Mouse (Mus musculus) lung, adult 10 weeks (tissue): Measurements from ENCODE around the gene Cpa2. TPM values are rescaled to one million over a fixed set of nuclear protein-coding genes. Genes with fewer than 3 reads are reported as not detected.

Source experiments
- polyA plus RNA-seq: library from polyadenylated mRNA; stranded (reverse); fragments of 350-450 nt; fragmentation: Illumina TruSeq; extraction: RNeasy Lipid Tissue Mini Kit (QIAGEN cat#74804); gene quantifications from one replicate; pipeline ENCODE4 v1.2.3, GENCODE M21; 2014; ENCODE audit warnings: low read depth, low replicate concordance; ENCODE audit not compliant: insufficient read depth

Gene Cpa2
- not detected for polyA plus RNA-seq

DNA sequence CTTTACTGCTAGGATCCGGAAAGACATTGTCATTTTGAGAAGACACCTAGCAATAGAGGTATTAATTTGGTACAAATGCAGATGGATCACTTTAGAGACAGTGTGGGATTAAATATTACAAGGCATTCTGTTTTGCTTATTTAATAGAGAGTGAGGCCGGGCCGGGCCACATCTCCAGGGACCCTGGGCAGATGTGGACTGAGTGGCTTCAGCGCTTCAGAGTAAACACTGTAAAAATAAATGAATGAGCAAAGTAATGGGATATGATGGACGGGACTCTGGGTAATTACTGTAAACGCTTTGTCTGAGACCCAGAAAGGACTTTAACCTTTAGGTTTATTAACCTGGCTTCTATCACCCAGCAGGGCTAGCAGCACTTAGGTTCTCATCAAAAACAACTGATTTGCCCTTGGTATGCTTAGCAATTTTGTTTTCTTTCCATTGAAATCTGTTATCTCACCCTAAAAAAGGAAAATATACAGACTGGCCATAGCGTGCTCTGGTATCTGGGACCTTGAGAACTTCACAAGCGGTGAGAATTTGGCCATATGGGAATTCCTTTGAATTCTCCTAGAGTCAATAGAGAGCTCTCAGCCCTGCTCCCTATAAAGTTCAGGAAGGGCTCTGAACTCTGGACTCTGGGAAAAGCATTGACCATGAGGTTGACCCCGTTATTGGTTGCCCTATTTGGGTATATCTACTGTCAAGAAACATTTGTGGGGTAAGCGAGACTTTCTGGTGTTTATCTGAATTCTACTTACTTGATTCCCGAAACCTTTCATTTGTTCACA, at the start of gene Cpa2:
Cpa2 (plus strand) TSS at position 574 of the 791 bp plus-strand sequence.

DNA sequence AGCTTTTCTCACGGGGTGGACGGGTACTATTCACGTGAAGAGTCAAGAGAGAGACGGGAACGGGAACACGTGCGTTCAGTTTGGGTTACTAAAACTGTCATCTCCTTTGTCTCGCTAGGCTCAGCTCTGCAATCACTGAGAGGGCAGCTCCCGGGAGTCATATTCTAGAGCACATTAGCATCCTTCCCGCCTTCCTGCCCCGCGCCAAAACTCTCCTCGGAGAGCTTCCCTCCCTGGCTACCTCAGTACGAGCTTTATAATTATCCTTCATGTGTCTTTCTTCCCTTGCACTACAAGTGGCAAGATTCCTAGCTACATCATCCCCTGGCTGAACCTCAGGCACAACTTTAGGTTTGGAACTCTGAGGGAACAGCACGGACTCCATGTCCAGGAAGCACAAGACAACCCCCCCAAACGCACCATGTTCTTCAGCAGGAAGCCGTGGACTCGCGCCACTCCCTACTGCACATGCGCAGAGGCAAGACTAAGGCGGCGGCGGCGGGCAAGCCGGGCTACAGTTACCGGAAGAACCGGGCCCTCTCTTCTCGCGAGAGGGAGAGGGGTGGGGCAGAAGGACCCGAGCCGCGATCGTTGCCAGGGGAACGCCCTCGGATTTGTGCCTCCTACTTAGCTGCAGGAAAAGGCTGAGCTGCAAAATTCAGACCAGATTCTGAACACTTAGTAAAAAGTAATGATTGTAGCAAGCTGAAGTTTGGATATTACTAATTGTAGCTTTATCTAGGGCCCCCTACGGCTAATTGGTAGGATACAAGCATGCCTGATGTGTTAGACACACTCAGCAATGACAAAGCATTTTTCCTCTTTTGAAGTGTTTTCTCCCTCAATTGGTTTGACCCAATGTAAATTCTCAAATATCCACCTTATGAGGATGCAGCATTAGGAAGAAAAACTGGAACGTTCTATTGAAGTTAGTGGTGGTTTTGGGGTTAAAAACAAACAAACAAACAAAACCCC, 31.8 kb upstream of the Cpa2 start, which contains the start of the genes Tmem209 and Ssmem1:
Tmem209 (minus strand) TSS at position 519 of the 975 bp plus-strand sequence.
Ssmem1 (plus strand) TSS at position 585 of the 975 bp plus-strand sequence.

DNA sequence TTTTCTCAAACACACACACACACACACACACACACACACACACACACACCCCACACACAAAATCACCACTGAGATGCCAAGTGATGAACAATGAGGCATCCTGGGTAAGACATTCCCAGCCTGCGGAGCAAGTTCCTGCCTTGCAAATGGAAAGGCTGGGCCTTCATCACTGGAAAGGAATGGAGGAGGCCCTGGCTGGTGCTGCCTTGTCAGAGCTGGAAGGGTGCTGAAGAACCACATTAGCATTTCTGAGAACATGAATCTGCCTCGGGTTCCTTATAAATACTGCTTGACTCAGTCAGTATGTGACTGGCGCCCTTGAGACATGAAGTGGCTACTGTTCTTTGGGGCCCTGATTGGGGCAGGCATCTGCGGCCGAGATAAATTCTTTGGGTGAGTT, 26.7 kb downstream of the Cpa2 start, which contains the start of gene Cpa4:
Cpa4 (plus strand) TSS at position 301 of the 400 bp plus-strand sequence.

DNA sequence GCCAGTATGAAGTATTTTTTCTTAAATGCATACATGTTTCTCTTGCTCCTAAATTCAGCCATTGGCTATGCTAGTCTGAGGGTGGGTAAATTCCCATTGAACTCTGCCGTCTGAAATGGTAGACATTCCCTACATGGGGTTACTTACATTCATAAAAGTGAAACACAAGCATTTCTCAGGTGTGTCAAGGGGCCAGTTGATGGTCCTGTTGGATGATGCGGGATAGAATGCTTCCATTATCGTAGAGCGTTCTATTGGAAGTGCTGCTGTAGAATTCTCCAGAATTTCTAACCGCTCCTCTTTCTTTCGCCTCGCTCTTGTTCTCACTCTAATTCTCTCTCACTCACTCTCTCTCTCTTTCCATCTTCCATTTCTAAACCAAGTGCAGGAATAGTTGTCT, 69.3 kb downstream of the Cpa2 start, which contains the start of gene Cpa5:
Cpa5 (plus strand) TSS at position 301 of the 400 bp plus-strand sequence.

Other genes with a start within 250 kb of the Cpa2 start
- 38.1 TPM for gene Ube2h, start 237.0 kb upstream of the Cpa2 start, polyA plus RNA-seq
- 17.8 TPM for gene Zc3hc1, start 150.6 kb upstream of the Cpa2 start, polyA plus RNA-seq
- 10.7 TPM for gene Klhdc10, start 139.7 kb upstream of the Cpa2 start, polyA plus RNA-seq
- 9.0 TPM for gene Tmem209, start 31.8 kb upstream of the Cpa2 start, polyA plus RNA-seq
- gene Ssmem1, start 31.7 kb upstream of the Cpa2 start, polyA plus RNA-seq, result not detected
- not detected for gene Cpa4, start 26.8 kb downstream of the Cpa2 start, polyA plus RNA-seq
- not detected for gene Cpa5, start 69.4 kb downstream of the Cpa2 start, polyA plus RNA-seq
- gene Cpa1, start 97.6 kb downstream of the Cpa2 start, polyA plus RNA-seq, result not detected
- 4.4 TPM for gene Cep41, start 152.2 kb downstream of the Cpa2 start, polyA plus RNA-seq
- 3.5 TPM for gene Mest, start 182.0 kb downstream of the Cpa2 start, polyA plus RNA-seq